Mouse (Mus musculus) cerebellum, adult (tissue): ENCODE data around the gene Ap2a2.

Experiments used
- ATAC-seq: cut with Nextera tagmentation; 2 replicates; pipeline ENCODE4 v1.9.2; 2017; ENCODE audit warnings: mild to moderate bottlenecking, moderate library complexity, mixed read lengths; ENCODE audit not compliant: insufficient number of reproducible peaks, low FRiP score, low TSS enrichment

Gene Ap2a2

GRCm38 (mm10) chr7:141561682-141562391, at the start of gene Ap2a2:
Ap2a2 (plus strand) TSS chr7:141562173.
- ATAC-seq: peak; percentile 87

- ATAC-seq: no peak
These were observed 44.3 kb upstream of the Ap2a2 start for GRCm38 (mm10) chr7:141517638-141518037.

GRCm38 (mm10) chr7:141518296-141518695, 43.7 kb upstream of the Ap2a2 start:
- ATAC-seq: no peak

- ATAC-seq: no peak
These were observed 43.0 kb upstream of the Ap2a2 start for GRCm38 (mm10) chr7:141518926-141519325.

- no peak for ATAC-seq
These were observed 42.2 kb upstream of the Ap2a2 start for GRCm38 (mm10) chr7:141519795-141520194.

GRCm38 (mm10) chr7:141523007-141523406, 39.0 kb upstream of the Ap2a2 start:
- ATAC-seq: no peak

- ATAC-seq: no peak
These were observed 37.7 kb upstream of the Ap2a2 start for GRCm38 (mm10) chr7:141524271-141524670.

GRCm38 (mm10) chr7:141524760-141525579, 37.0 kb upstream of the Ap2a2 start:
- peak; percentile 73 for ATAC-seq

- 0 out of 2 replicates have a peak, but pooled peaks have one; percentile 21 for ATAC-seq
These were observed 36.4 kb upstream of the Ap2a2 start for GRCm38 (mm10) chr7:141525580-141525925.

GRCm38 (mm10) chr7:141535570-141535969, 26.4 kb upstream of the Ap2a2 start:
- ATAC-seq: no peak

GRCm38 (mm10) chr7:141538852-141539555, 23.0 kb upstream of the Ap2a2 start:
- ATAC-seq: no peak

GRCm38 (mm10) chr7:141539556-141540311, 22.2 kb upstream of the Ap2a2 start, which contains the start of gene Chid1:
Chid1 (minus strand) TSS chr7:141539857.
- ATAC-seq: peak; percentile 84

GRCm38 (mm10) chr7:141540312-141541081, 21.5 kb upstream of the Ap2a2 start:
- ATAC-seq: peak; percentile 63; the same call in 1 of the 2 replicates

GRCm38 (mm10) chr7:141541681-141542080, 20.3 kb upstream of the Ap2a2 start:
- ATAC-seq: no peak

- no peak for ATAC-seq
These were observed 19.4 kb upstream of the Ap2a2 start for GRCm38 (mm10) chr7:141542588-141542987.

GRCm38 (mm10) chr7:141544654-141545053, 17.3 kb upstream of the Ap2a2 start:
- no peak for ATAC-seq

GRCm38 (mm10) chr7:141549432-141550061, 12.4 kb upstream of the Ap2a2 start:
- no peak for ATAC-seq

- no peak for ATAC-seq
These were observed 11.5 kb upstream of the Ap2a2 start for GRCm38 (mm10) chr7:141550464-141550863.

- ATAC-seq: no peak
These were observed 3.6 kb upstream of the Ap2a2 start for GRCm38 (mm10) chr7:141558329-141558776.
